Mouse (Mus musculus) heart, postnatal 0 days (tissue): ENCODE data around the gene Hat1. TPM values are rescaled to one million over a fixed set of nuclear protein-coding genes. Genes with fewer than 3 reads are reported as not detected.

Experiments used
- ATAC-seq: fragments of 200-750 bp; cut with Nextera tagmentation; 2 replicates; pipeline ENCODE4 v1.8.0; 2017; ENCODE audit warnings: low read depth, moderate number of reproducible peaks, moderate library complexity; ENCODE audit not compliant: insufficient read depth
- DNase-seq: peaks from one replicate; pipeline ENCODE4 v3.0.0-alpha.2; 2016; ENCODE audit warnings: low spot score
- H3K27ac ChIP-seq: fragments of 300-500 bp; sonication (generic); 2 replicates; pipeline ENCODE4 v1.5.1; 2014; ENCODE audit warnings: low read depth, mild to moderate bottlenecking
- H3K27me3 ChIP-seq: fragments of 300-500 bp; sonication (generic); 2 replicates; pipeline ENCODE4 v1.6.1; 2014; ENCODE audit warnings: low read length, mixed read lengths; ENCODE audit not compliant: control insufficient read depth, insufficient read depth
- H3K36me3 ChIP-seq: fragments of 300-500 bp; sonication (generic); replicated peaks from 2 replicates; pipeline ENCODE4 v1.6.1; 2014; ENCODE audit warnings: low read length, mixed read lengths; ENCODE audit not compliant: control insufficient read depth, insufficient read depth
- H3K4me1 ChIP-seq: fragments of 300-500 bp; sonication (generic); 2 replicates; pipeline ENCODE4 v1.6.1; 2014; ENCODE audit warnings: antibody characterized with exemption; ENCODE audit not compliant: control insufficient read depth, insufficient read depth
- H3K4me2 ChIP-seq: fragments of 300-500 bp; sonication (generic); 2 replicates; pipeline ENCODE4 v1.6.1; 2014; ENCODE audit warnings: low read depth, mild to moderate bottlenecking, low read length, moderate library complexity
- H3K4me3 ChIP-seq: fragments of 300-500 bp; sonication (generic); 2 replicates; pipeline ENCODE4 v1.5.1; 2014; ENCODE audit warnings: low read depth, low read length
- H3K9ac ChIP-seq: fragments of 300-500 bp; sonication (generic); replicated peaks from 2 replicates; pipeline ENCODE4 v1.6.1; 2014; ENCODE audit warnings: low read depth, low read length, mixed read lengths
- H3K9me3 ChIP-seq: fragments of 300-500 bp; sonication (generic); replicated peaks from 2 replicates; pipeline ENCODE4 v1.6.1; 2016; ENCODE audit warnings: low read length; ENCODE audit not compliant: control insufficient read depth
- CTCF ChIP-seq: IDR thresholded peaks from 2 replicates; pipeline ENCODE4 v1.5.1; 2016; ENCODE audit warnings: antibody characterized with exemption, control low read depth, low read depth
- EP300 ChIP-seq: IDR thresholded peaks from 2 replicates; pipeline ENCODE4 v1.6.1; 2016; ENCODE audit warnings: antibody characterized with exemption, low read depth
- WGBS: fragments of 180-500 bp; shearing (Covaris S2); extraction: QIAGEN DNeasy Blood & Tissue Kit; methylation state at CpG from one replicate; pipeline ENCODE4 v1.1.7; 2014; 5-methylcytosine and 5-hydroxymethylcytosine counted together
- polyA plus RNA-seq: library from polyadenylated mRNA; unstranded; fragments of >200 nt; fragmentation: Nextera tagmentation; extraction: Ambion mirVana; gene quantifications from 2 replicates; pipeline ENCODE4 v1.2.1, GENCODE M21; 2015
- total RNA-seq: library from RNA; depleted of rRNA; stranded (reverse); fragments of >200 nt; gene quantifications from 2 replicates; pipeline ENCODE4 v1.2.3, GENCODE M21; 2014; ENCODE audit warnings: low replicate concordance; rRNA removed

Gene Hat1
- total RNA-seq (27.2 and 33.0 TPM in 2 replicates), polyA plus RNA-seq (66.5 and 69.9 TPM in 2 replicates)

DNA sequence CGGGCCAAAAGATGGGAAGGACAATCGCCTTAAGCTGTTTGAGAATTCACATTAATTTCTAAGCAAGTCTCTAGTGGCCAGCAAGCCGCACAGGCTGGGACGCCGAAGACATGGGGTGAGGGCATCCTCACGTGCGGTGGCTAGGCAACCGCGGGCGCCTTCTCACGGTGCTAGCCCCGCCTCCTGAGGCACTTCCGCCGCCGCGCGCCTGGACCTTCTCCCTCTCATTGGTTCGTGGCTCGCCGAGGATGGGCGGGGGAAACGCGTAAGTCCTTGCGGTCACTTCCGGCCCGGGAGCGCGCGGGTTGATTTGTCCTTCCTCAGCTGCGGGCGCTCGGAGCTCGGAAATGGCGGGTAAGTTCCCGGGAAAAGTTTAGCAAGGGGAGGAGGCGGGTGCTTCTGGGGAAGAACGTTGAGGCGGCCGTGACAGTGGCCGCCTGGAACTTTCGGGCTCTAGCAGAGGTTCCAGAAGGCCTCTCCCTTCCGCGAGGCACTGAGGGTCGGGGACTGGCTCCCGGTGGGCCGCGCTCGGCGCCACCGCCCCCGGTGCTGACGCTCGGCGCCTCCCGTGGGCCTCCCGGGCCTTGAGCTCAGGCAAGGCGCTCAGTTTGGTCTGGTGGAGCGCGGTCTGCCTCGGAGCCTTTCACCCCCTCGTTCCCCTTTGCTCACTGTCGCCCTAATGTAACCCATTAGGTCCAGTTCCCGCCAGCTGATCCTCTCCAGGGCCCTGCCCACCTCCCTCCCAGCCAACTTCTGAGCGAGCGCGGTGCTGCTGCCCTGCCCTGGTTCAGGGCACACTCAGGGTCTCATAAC lies at the start of gene Hat1:
TSS of gene Hat1 (plus strand) at position 8 of the 813 bp plus-strand sequence.
- H3K9ac ChIP-seq: peak within 1 kb of the TSS; percentile 73
- H3K27me3 ChIP-seq: no peaks in the 10 kb centered on the region
- no peak for TF ChIP-seq EP300
- TF ChIP-seq CTCF: no peak
- peak; percentile 98 for DNase-seq
- peak within 1 kb of the TSS; percentile 89 for H3K4me3 ChIP-seq
- ATAC-seq: peak; percentile 99
- peaks cover 9% of the 10 kb centered on the region; the same call in 1 of the 2 replicates for H3K4me1 ChIP-seq
- under 1% methylated on average over 66 of the region's 66 CpGs for WGBS
- H3K27ac ChIP-seq: peak within 1 kb of the TSS; percentile 86
- peak within 1 kb of the TSS; percentile 85 for H3K4me2 ChIP-seq
- no peaks in the 10 kb centered on the region for H3K9me3 ChIP-seq
- peaks cover 9% of the 10 kb centered on the region for H3K36me3 ChIP-seq

DNA sequence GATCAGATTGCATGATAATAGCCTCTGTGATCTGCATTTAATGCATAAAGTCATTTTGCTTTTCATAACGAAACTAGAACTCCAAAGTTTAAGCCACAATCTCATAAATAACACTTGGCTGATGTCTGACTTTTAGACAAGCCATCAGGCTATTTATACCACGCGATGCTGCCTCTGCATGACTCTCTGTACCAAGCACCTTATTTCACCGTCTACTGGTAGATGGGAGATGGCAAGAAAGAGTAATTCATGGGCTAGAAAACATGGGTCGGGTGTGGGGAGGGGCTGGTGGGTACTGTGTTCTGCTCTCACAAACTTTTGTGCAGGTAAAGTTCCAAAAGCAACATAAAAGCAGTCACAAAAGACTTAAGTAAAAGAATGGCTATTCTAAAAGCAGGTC lies 48.6 kb upstream of the Hat1 start:
- no peak for ATAC-seq
- no peak for DNase-seq
- Histone ChIP-seq H3K9ac (no peak overlapping the region), H3K4me1 (peaks cover 12% of the 10 kb centered on the region; the same call in 1 of the 2 replicates), H3K36me3 (peaks cover 31% of the 10 kb centered on the region), H3K4me2 (peak overlapping the region; percentile 21; the same call in 1 of the 2 replicates), H3K4me3 (no peak overlapping the region), H3K27ac (peak overlapping the region; percentile 63), H3K27me3 (no peaks in the 10 kb centered on the region), H3K9me3 (no peaks in the 10 kb centered on the region)
- 34% methylated on average over 5 of the region's 5 CpGs for WGBS
- TF ChIP-seq EP300 (no peak), CTCF (no peak)

DNA sequence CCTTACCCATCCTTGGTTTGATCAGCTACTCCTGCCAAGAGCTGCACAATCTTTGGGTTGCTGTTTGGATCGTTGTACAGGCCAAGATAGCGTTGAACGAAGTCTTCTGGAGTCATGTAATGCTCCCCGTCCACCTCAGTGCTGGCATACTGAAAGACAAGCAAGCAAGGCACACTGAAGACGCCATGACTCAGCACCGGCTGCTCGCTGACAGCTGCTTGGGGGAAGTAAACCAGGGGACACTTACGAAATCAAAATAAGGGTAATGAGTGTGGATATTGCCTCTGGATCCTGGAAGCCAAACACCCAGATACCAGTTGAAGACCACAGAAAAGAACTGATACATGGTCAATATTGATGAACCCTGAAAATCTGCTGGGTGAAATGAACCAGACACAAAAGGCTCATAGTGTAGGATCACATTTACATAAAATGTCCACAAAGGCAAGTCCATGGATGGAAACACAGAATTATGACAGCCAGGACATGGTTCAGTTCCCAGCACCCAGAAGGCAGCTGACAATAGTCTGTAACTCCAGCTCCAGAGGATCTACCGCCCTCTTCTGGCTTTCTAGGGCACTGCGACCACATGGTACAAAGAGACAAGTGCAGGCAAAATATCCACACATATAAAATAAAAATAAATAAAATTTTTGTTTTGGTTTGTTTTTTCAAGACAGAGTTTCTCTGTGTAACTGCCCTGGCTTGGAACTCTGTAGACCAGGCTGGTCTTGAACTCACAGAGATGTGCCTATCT lies 44.7 kb upstream of the Hat1 start:
- no peak for DNase-seq
- H3K27ac ChIP-seq: no peak overlapping the region
- no peaks in the 10 kb centered on the region for H3K27me3 ChIP-seq
- H3K9ac ChIP-seq: no peak overlapping the region
- no peaks in the 10 kb centered on the region for H3K9me3 ChIP-seq
- peak; percentile 18; the same call in 1 of the 2 replicates for TF ChIP-seq CTCF
- TF ChIP-seq EP300: no peak
- H3K36me3 ChIP-seq: peaks cover 23% of the 10 kb centered on the region
- H3K4me1 ChIP-seq: peaks cover 12% of the 10 kb centered on the region; the same call in 1 of the 2 replicates
- no peak for ATAC-seq
- 89% methylated on average over 10 of the region's 10 CpGs for WGBS
- no peak overlapping the region for H3K4me3 ChIP-seq
- no peak overlapping the region for H3K4me2 ChIP-seq

DNA sequence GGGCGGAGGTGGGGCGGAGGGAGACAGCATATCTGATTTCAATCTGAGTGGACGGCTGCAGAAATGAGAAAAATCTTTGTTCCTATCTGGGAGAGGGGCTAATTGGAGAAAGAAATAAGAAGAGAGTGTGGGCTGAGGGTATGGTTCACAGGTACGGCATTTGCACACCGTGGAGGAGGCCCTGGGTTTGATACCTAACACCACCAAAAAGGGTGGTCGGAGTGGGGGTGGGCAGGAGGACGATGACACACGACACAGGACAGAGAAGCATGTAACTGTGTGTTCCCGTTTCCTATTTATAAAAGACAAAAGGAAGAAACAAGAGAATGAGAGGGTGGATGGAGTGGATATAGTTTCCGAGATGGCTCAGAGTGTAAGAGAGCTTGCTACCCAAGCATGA lies 41.6 kb upstream of the Hat1 start:
- WGBS: 94% methylated on average over 10 of the region's 10 CpGs
- Histone ChIP-seq H3K4me1 (0 out of 2 replicates have a peak, but pooled peaks cover 7% of the 10 kb centered on the region), H3K27ac (no peak overlapping the region)

DNA sequence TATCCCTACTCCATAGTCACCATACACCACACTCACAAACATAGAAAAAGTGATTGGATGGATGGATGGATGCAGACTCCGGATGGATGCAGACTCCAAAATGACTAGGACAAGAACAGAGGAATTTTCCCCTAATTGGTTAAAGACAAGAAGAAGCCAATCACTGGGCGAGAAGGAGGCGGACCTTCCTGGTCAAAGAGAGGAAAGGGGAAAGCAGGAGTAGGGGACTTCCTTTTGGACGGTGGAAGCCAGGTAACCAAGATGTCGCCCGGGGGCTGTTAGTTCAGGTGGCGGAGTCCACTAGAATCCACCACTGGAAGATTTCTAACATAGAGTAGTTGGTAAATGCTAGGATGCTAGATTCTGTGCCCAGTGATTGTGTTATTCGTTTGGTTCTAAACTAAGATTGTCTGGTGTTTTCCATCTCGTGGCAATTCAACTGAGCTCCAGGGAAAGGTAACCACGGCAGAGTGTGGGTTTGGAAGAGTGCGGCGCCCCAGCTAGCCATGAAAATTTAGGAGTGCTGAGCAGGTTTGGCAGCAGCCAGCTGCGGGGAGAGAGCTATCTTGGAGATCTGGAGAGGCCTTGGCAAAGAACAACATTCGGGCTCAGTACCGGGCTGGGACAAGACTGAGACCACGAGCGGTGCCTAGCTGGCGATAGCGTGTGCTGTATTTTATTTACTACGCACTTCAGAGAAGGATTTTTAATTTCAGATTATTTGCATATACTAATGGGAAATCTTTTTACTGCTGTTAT lies 40.8 kb upstream of the Hat1 start:
- Histone ChIP-seq H3K4me3 (no peak overlapping the region), H3K9me3 (no peaks in the 10 kb centered on the region), H3K4me1 (0 out of 2 replicates have a peak, but pooled peaks cover 7% of the 10 kb centered on the region), H3K4me2 (no peak overlapping the region), H3K27ac (no peak overlapping the region), H3K9ac (no peak overlapping the region), H3K36me3 (peaks cover 15% of the 10 kb centered on the region), H3K27me3 (no peaks in the 10 kb centered on the region)
- 87% methylated on average over 20 of the region's 20 CpGs for WGBS
- no peak for ATAC-seq
- TF ChIP-seq CTCF (no peak), EP300 (no peak)
- no peak for DNase-seq

More for the DNA sequence above, 41.6 kb upstream of the Hat1 start:
- Histone ChIP-seq H3K9me3 (no peaks in the 10 kb centered on the region), H3K4me2 (no peak overlapping the region), H3K4me3 (no peak overlapping the region), H3K9ac (no peak overlapping the region), H3K27me3 (no peaks in the 10 kb centered on the region), H3K36me3 (peaks cover 23% of the 10 kb centered on the region)
- ATAC-seq (no peak), DNase-seq (no peak)
- TF ChIP-seq EP300: no peak
- TF ChIP-seq CTCF: no peak
